Mouse (Mus musculus) ES-E14 (cell line): ENCODE measurements at regions not wholly inside any gene's neighbourhood (a gene's known extent, or its start where the extent isn't known, plus 50 kb on each side); places are given as distances from the start of the nearest gene placed in this dataset.

Experiments
- CHD2 ChIP-seq: IDR thresholded peaks from 2 replicates; pipeline ENCODE4 v1.6.1; 2014; ENCODE audit warnings: mild to moderate bottlenecking, low read depth, low read length, inconsistent platforms
- ZC3H11A ChIP-seq: IDR thresholded peaks from 2 replicates; pipeline ENCODE4 v1.6.1; 2012; ENCODE audit warnings: low read depth, mild to moderate bottlenecking, inconsistent platforms, low read length, borderline replicate concordance
- ZNF384 ChIP-seq: IDR thresholded peaks from 2 replicates; pipeline ENCODE4 v1.6.1; 2012; ENCODE audit warnings: low read depth, low read length, inconsistent platforms

DNA sequence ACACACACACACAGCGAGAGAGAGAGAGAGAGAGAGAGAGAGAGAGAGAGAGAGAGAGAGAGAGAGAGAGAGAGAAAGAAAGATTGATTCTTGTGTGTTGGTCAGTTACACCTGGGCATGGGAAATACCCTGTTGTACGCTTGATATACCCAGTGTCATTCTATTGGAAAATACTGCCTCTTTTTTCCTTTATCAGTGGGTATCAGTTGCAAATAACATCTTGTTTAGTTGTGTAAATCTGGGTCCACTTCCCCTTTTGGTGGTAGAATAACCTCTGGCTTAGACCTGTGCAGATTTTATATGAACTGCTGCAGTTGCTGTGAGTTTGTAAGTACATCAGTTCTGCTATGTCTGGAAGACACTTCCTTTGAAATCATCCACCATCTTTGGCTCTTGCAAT is 373.4 kb upstream of the Ccdc54 start:
- no peak for TF ChIP-seq CHD2
- TF ChIP-seq ZC3H11A, result no peak
- TF ChIP-seq ZNF384, result no peak
